In genomic region chr10:41303639-41304444, GRCm38 (mm10) we compare ENCODE assay signal across 8 mouse cellular contexts. TPM values are rescaled to one million over a fixed set of nuclear protein-coding genes. Genes with fewer than 3 reads are reported as not detected.
A peak's percentile ranks its signal among the peaks of the same experiment; 100 is the strongest.
DNase-seq lines count a peak whose midpoint lies in the region; ATAC-seq and TF ChIP-seq lines count a peak whose summit lies in the region.

Ak9 (plus strand) TSS chr10:41303980.

- peak within 1 kb of the TSS; percentile 82 for H3K4me2 ChIP-seq in forebrain, embryonic 13.5 days
- peak within 1 kb of the TSS; percentile 82 for H3K4me2 ChIP-seq in liver, embryonic 15.5 days
- H3K4me2 ChIP-seq in neural tube, embryonic 11.5 days (ENCODE audit: low read depth) = peak within 1 kb of the TSS; percentile 74
- H3K4me2 ChIP-seq in stomach, embryonic 16.5 days (ENCODE audit: low read depth, low read length) = peak within 1 kb of the TSS; percentile 99

- TF ChIP-seq POLR2A in ES-Bruce4 (IDR thresholded peaks at IDR 0.05; ENCODE audit: insufficient read depth, low read length) = no peak

- peak; percentile 87 to 88 for DNase-seq in heart, postnatal 10 days
- peak; percentile 88 to 93 for DNase-seq in kidney, postnatal 4 days
- peak; percentile 84 for DNase-seq in neural tube, embryonic 11.5 days (ENCODE audit: low spot score)

- TF ChIP-seq CTCF in ES-Bruce4 (IDR thresholded peaks at IDR 0.05; ENCODE audit: low read depth, low read length) = peak; percentile 9

- peak within 1 kb of the TSS; percentile 26; the same call in 1 of the 2 replicates for H3K27ac ChIP-seq in ES-Bruce4 (ENCODE audit: insufficient read depth, low read length)
- peak within 1 kb of the TSS; percentile 76 for H3K27ac ChIP-seq in forebrain, embryonic 13.5 days
- H3K27ac ChIP-seq in liver, embryonic 15.5 days (replicated peaks) = peak within 1 kb of the TSS; percentile 83
- no peak within 1 kb of the TSS for H3K27ac ChIP-seq in neural tube, embryonic 11.5 days (ENCODE audit: low read depth, low read length)
- H3K27ac ChIP-seq in stomach, embryonic 16.5 days (ENCODE audit: low read length) = peak within 1 kb of the TSS; percentile 67

- H3K9me3 ChIP-seq in ES-Bruce4 (replicated peaks; ENCODE audit: control insufficient read depth, insufficient read depth, low read length, poor library complexity, severe bottlenecking) = peaks cover 6% of the 10 kb centered on the region
- H3K9me3 ChIP-seq in forebrain, embryonic 13.5 days (replicated peaks) = no peaks in the 10 kb centered on the region
- H3K9me3 ChIP-seq in liver, embryonic 15.5 days (replicated peaks) = no peaks in the 10 kb centered on the region
- no peaks in the 10 kb centered on the region for H3K9me3 ChIP-seq in neural tube, embryonic 11.5 days (ENCODE audit: control insufficient read depth, low read length)
- no peaks in the 10 kb centered on the region for H3K9me3 ChIP-seq in stomach, embryonic 16.5 days (replicated peaks; ENCODE audit: control insufficient read depth, low read length)

- WGBS in forebrain, embryonic 13.5 days = under 1% methylated on average over 25 of the region's 25 CpGs
- under 1% methylated on average over 25 of the region's 25 CpGs for WGBS in liver, embryonic 15.5 days (ENCODE audit: insufficient replicate concordance)
- 1% methylated on average over 25 of the region's 25 CpGs for WGBS in neural tube, embryonic 11.5 days
- under 1% methylated on average over 25 of the region's 25 CpGs for WGBS in stomach, embryonic 16.5 days

- no peak for TF ChIP-seq EP300 in ES-Bruce4 (IDR thresholded peaks at IDR 0.05; ENCODE audit: insufficient read depth, low read depth, low read length)

- H3K4me1 ChIP-seq in ES-Bruce4 (ENCODE audit: control insufficient read depth, insufficient read depth, low read length) = peaks cover 3% of the 10 kb centered on the region
- H3K4me1 ChIP-seq in forebrain, embryonic 13.5 days = peaks cover 11% of the 10 kb centered on the region
- H3K4me1 ChIP-seq in liver, embryonic 15.5 days (replicated peaks) = peaks cover 16% of the 10 kb centered on the region
- H3K4me1 ChIP-seq in neural tube, embryonic 11.5 days (ENCODE audit: control insufficient read depth, insufficient read depth, low read length) = peaks cover 6% of the 10 kb centered on the region
- peaks cover 8% of the 10 kb centered on the region; the same call in 1 of the 2 replicates for H3K4me1 ChIP-seq in stomach, embryonic 16.5 days (ENCODE audit: control insufficient read depth, insufficient read depth, low read length)

- H3K9ac ChIP-seq in ES-Bruce4 (ENCODE audit: low read depth, poor library complexity, severe bottlenecking) = peak within 1 kb of the TSS; percentile 51
- peak within 1 kb of the TSS; percentile 91 for H3K9ac ChIP-seq in forebrain, embryonic 13.5 days
- peak within 1 kb of the TSS; percentile 91 for H3K9ac ChIP-seq in liver, embryonic 15.5 days
- peak within 1 kb of the TSS; percentile 65 for H3K9ac ChIP-seq in neural tube, embryonic 11.5 days (ENCODE audit: low read length)
- peak within 1 kb of the TSS; percentile 86 for H3K9ac ChIP-seq in stomach, embryonic 16.5 days (ENCODE audit: low read length)

- ATAC-seq in cerebellum, adult (ENCODE audit: insufficient number of reproducible peaks, low FRiP score, low TSS enrichment) = peak; percentile 86
- peak; percentile 86 for ATAC-seq in forebrain, embryonic 13.5 days
- peak; percentile 76 for ATAC-seq in liver, embryonic 15.5 days (ENCODE audit: insufficient read depth)
- ATAC-seq in neural tube, embryonic 11.5 days (ENCODE audit: insufficient read depth, low FRiP score, low TSS enrichment) = peak; percentile 78
- peak; percentile 87 for ATAC-seq in stomach, embryonic 16.5 days (ENCODE audit: insufficient read depth, low FRiP score)

- H3K36me3 ChIP-seq in ES-Bruce4 (ENCODE audit: control insufficient read depth, insufficient read depth, low read length, poor library complexity, severe bottlenecking) = no peaks in the 10 kb centered on the region
- H3K36me3 ChIP-seq in forebrain, embryonic 13.5 days (ENCODE audit: poor library complexity, severe bottlenecking) = no peaks in the 10 kb centered on the region
- no peaks in the 10 kb centered on the region for H3K36me3 ChIP-seq in liver, embryonic 15.5 days (replicated peaks)
- no peaks in the 10 kb centered on the region for H3K36me3 ChIP-seq in neural tube, embryonic 11.5 days (ENCODE audit: control insufficient read depth, insufficient read depth, low read length)
- H3K36me3 ChIP-seq in stomach, embryonic 16.5 days (ENCODE audit: control insufficient read depth, insufficient read depth, low read length) = no peaks in the 10 kb centered on the region

- H3K27me3 ChIP-seq in ES-Bruce4 (ENCODE audit: control insufficient read depth, insufficient read depth, low read length, poor library complexity, severe bottlenecking) = no peaks in the 10 kb centered on the region
- H3K27me3 ChIP-seq in forebrain, embryonic 13.5 days = no peaks in the 10 kb centered on the region
- no peaks in the 10 kb centered on the region for H3K27me3 ChIP-seq in liver, embryonic 15.5 days
- H3K27me3 ChIP-seq in neural tube, embryonic 11.5 days (ENCODE audit: control insufficient read depth, insufficient read depth, low read length) = no peaks in the 10 kb centered on the region
- H3K27me3 ChIP-seq in stomach, embryonic 16.5 days (ENCODE audit: control insufficient read depth, insufficient read depth, low read length) = no peaks in the 10 kb centered on the region

- peak within 1 kb of the TSS; percentile 72 for H3K4me3 ChIP-seq in ES-Bruce4 (ENCODE audit: low read depth, low read length)
- peak within 1 kb of the TSS; percentile 88 for H3K4me3 ChIP-seq in forebrain, embryonic 13.5 days
- peak within 1 kb of the TSS; percentile 91 for H3K4me3 ChIP-seq in liver, embryonic 15.5 days (replicated peaks)
- H3K4me3 ChIP-seq in neural tube, embryonic 11.5 days (ENCODE audit: low read depth, low read length) = peak within 1 kb of the TSS; percentile 64
- H3K4me3 ChIP-seq in stomach, embryonic 16.5 days (replicated peaks; ENCODE audit: low read length) = peak within 1 kb of the TSS; percentile 97

- intact Hi-C loops in heart, postnatal 10 days (cut with DNase I) = loop anchor here (10.0 kb wide), 2 partner anchors 101 to 201 kb away; no protein-coding TSS in a partner anchor

RNA-seq across cellular contexts. Expression of gene Ak9, which starts in this region (rescaled TPM):
- 0.09 TPM in 1 of 2 replicates, not detected in the other for polyA plus RNA-seq in ES-Bruce4 (2011; ENCODE audit: insufficient read depth, insufficient read length, low read depth, missing spikeins)
- polyA plus RNA-seq in forebrain, embryonic 13.5 days (2015; fragmentation: Nextera tagmentation; extraction: Ambion mirVana) = 0.15 and 0.21 TPM in 2 replicates
- total RNA-seq in heart, postnatal 10 days (2021) = not detected
- polyA plus RNA-seq in liver, embryonic 15.5 days (2015; fragmentation: Nextera tagmentation; extraction: Ambion mirVana) = not detected in 2 replicates
- not detected in 2 replicates for polyA plus RNA-seq in neural tube, embryonic 11.5 days (2014; fragmentation: Nextera tagmentation; extraction: Ambion mirVana)
- polyA plus RNA-seq in stomach, embryonic 16.5 days (2015; fragmentation: Nextera tagmentation; extraction: Ambion mirVana) = not detected in 2 replicates

Comparison
In these comparisons a context has a peak if more than half of its experiments do, and no peak if none do; other contexts are left out.
1. Peak in ATAC-seq, H3K4me3 ChIP-seq, H3K27ac ChIP-seq, H3K9ac ChIP-seq and H3K4me2 ChIP-seq in forebrain, embryonic 13.5 days; RNA of the gene not detected or under 1 TPM.
2. Peak in DNase-seq in heart, postnatal 10 days; RNA of the gene not detected or under 1 TPM.
3. Peak in ATAC-seq, H3K4me3 ChIP-seq, H3K27ac ChIP-seq, H3K9ac ChIP-seq and H3K4me2 ChIP-seq in liver, embryonic 15.5 days; RNA of the gene not detected or under 1 TPM.
4. Peak in DNase-seq, ATAC-seq, H3K4me3 ChIP-seq, H3K9ac ChIP-seq and H3K4me2 ChIP-seq in neural tube, embryonic 11.5 days; RNA of the gene not detected or under 1 TPM.
5. Peak in ATAC-seq, H3K4me3 ChIP-seq, H3K27ac ChIP-seq, H3K9ac ChIP-seq and H3K4me2 ChIP-seq in stomach, embryonic 16.5 days; RNA of the gene not detected or under 1 TPM.